Mouse (Mus musculus): ENCODE measurements around the gene Repin1.
A peak's percentile ranks its signal among the peaks of the same experiment; 100 is the strongest.
"Not testable (repeated sequence)": the region's sequence is repeated elsewhere in the genome, so short reads cannot be mapped to it uniquely, and the experiment has no call there.

Repin1 gene

GRCm38 (mm10) chr6:48581257-48581656, 12.4 kb upstream of the Repin1 start:
- no peak for DNase-seq (ENCODE audit: low spot score)

GRCm38 (mm10) chr6:48582037-48582436, 11.6 kb upstream of the Repin1 start:
- DNase-seq (ENCODE audit: low spot score): peak; percentile 33

GRCm38 (mm10) chr6:48589194-48589750, 4.4 kb upstream of the Repin1 start, which contains the start of gene Gm45021:
Gene Gm45021 (plus strand): TSS chr6:48589610.
- no peak for DNase-seq (ENCODE audit: low spot score)

GRCm38 (mm10) chr6:48591221-48591845, 2.4 kb upstream of the Repin1 start:
- no peak for DNase-seq (ENCODE audit: low spot score)

GRCm38 (mm10) chr6:48591871-48592270, 1.8 kb upstream of the Repin1 start:
- DNase-seq (ENCODE audit: low spot score): no peak

GRCm38 (mm10) chr6:48594043-48594738, 508 bp downstream of the Repin1 start:
- peak; percentile 28 for DNase-seq (ENCODE audit: low spot score)

- DNase-seq (ENCODE audit: low spot score): no peak
Measured at GRCm38 (mm10) chr6:48595278-48595677, 1.6 kb downstream of the Repin1 start.

- DNase-seq (ENCODE audit: low spot score): no peak
Measured at GRCm38 (mm10) chr6:48596545-48597232, 3.0 kb downstream of the Repin1 start.

GRCm38 (mm10) chr6:48597233-48597625, 3.5 kb downstream of the Repin1 start:
- no peak for DNase-seq (ENCODE audit: low spot score)

- DNase-seq (ENCODE audit: low spot score): no peak
Measured at GRCm38 (mm10) chr6:48600594-48600993, 6.9 kb downstream of the Repin1 start.

GRCm38 (mm10) chr6:48601271-48602079, 7.8 kb downstream of the Repin1 start, which contains the start of gene Zfp775:
Gene Zfp775 (plus strand): TSS chr6:48602063.
- DNase-seq (ENCODE audit: low spot score): peak; percentile 96

GRCm38 (mm10) chr6:48602080-48602741, 8.5 kb downstream of the Repin1 start:
- DNase-seq (ENCODE audit: low spot score): no peak

GRCm38 (mm10) chr6:48608124-48608523, 14.4 kb downstream of the Repin1 start:
- no peak for DNase-seq (ENCODE audit: low spot score)

- DNase-seq (ENCODE audit: low spot score): no peak
Measured at GRCm38 (mm10) chr6:48609512-48609911, 15.8 kb downstream of the Repin1 start.

GRCm38 (mm10) chr6:48610657-48611056, 17.0 kb downstream of the Repin1 start:
- no peak for DNase-seq (ENCODE audit: low spot score)

GRCm38 (mm10) chr6:48613464-48613863, 19.8 kb downstream of the Repin1 start:
- DNase-seq (ENCODE audit: low spot score): no peak

GRCm38 (mm10) chr6:48614756-48615155, 21.1 kb downstream of the Repin1 start:
- DNase-seq (ENCODE audit: low spot score): no peak

GRCm38 (mm10) chr6:48620031-48620430, 26.3 kb downstream of the Repin1 start:
- no peak for DNase-seq (ENCODE audit: low spot score)

GRCm38 (mm10) chr6:48622186-48622843, 28.6 kb downstream of the Repin1 start:
- DNase-seq (ENCODE audit: low spot score): not testable (repeated sequence)

GRCm38 (mm10) chr6:48623460-48623859, 29.8 kb downstream of the Repin1 start:
- no peak for DNase-seq (ENCODE audit: low spot score)

GRCm38 (mm10) chr6:48626464-48626863, 32.8 kb downstream of the Repin1 start, which contains the start of gene AI854703:
Gene AI854703 (plus strand): TSS chr6:48626764.
- no peak for DNase-seq (ENCODE audit: low spot score)

Data from ovary, postnatal 14 days (tissue).